Mouse (Mus musculus): ENCODE results near the gene Rcc2. TPM values are rescaled to one million over a fixed set of nuclear protein-coding genes. Genes with fewer than 3 reads are reported as not detected.

Rcc2 gene
- polyA plus RNA-seq, 1 experiment from 2014 or later = 77.4 TPM

GRCm38 (mm10) chr4:140709617-140710016 is 9.3 kb downstream of the Rcc2 start:
- DNase-seq (ENCODE audit: low spot score) = no peak

GRCm38 (mm10) chr4:140710781-140711180 is 10.4 kb downstream of the Rcc2 start:
- DNase-seq (ENCODE audit: low spot score) = no peak

GRCm38 (mm10) chr4:140711360-140711759 is 11.0 kb downstream of the Rcc2 start:
- DNase-seq (ENCODE audit: low spot score) = no peak

GRCm38 (mm10) chr4:140713480-140714365 is 13.4 kb downstream of the Rcc2 start:
- peak; percentile 83 for DNase-seq (ENCODE audit: low spot score)

- no peak for DNase-seq (ENCODE audit: low spot score)
Measured at GRCm38 (mm10) chr4:140714586-140714985, 14.2 kb downstream of the Rcc2 start.

GRCm38 (mm10) chr4:140716994-140717393 is 16.7 kb downstream of the Rcc2 start:
- DNase-seq (ENCODE audit: low spot score) = peak; percentile 47

GRCm38 (mm10) chr4:140718436-140718835 is 18.1 kb downstream of the Rcc2 start:
- DNase-seq (ENCODE audit: low spot score) = no peak

- no peak for DNase-seq (ENCODE audit: low spot score)
Measured at GRCm38 (mm10) chr4:140720091-140720490, 19.8 kb downstream of the Rcc2 start.

GRCm38 (mm10) chr4:140721968-140722490 is 21.7 kb downstream of the Rcc2 start:
- DNase-seq (ENCODE audit: low spot score) = no peak

- DNase-seq (ENCODE audit: low spot score) = no peak
Measured at GRCm38 (mm10) chr4:140722710-140723109, 22.4 kb downstream of the Rcc2 start.

GRCm38 (mm10) chr4:140723192-140723591 is 22.9 kb downstream of the Rcc2 start:
- DNase-seq (ENCODE audit: low spot score) = no peak

- DNase-seq (ENCODE audit: low spot score) = peak; percentile 67
Measured at GRCm38 (mm10) chr4:140723801-140724200, 23.5 kb downstream of the Rcc2 start.

GRCm38 (mm10) chr4:140724739-140725138 is 24.4 kb downstream of the Rcc2 start:
- no peak for DNase-seq (ENCODE audit: low spot score)

- no peak for DNase-seq (ENCODE audit: low spot score)
Measured at GRCm38 (mm10) chr4:140726907-140727306, 26.6 kb downstream of the Rcc2 start.

- no peak for DNase-seq (ENCODE audit: low spot score)
Measured at GRCm38 (mm10) chr4:140731654-140732053, 31.3 kb downstream of the Rcc2 start.

- DNase-seq (ENCODE audit: low spot score) = no peak
Measured at GRCm38 (mm10) chr4:140732871-140733270, 32.5 kb downstream of the Rcc2 start.

- DNase-seq (ENCODE audit: low spot score) = no peak
Measured at GRCm38 (mm10) chr4:140740655-140741054, 40.3 kb downstream of the Rcc2 start.

GRCm38 (mm10) chr4:140741401-140741800 is 41.1 kb downstream of the Rcc2 start:
- DNase-seq (ENCODE audit: low spot score) = peak; percentile 23

- DNase-seq (ENCODE audit: low spot score) = no peak
Measured at GRCm38 (mm10) chr4:140742543-140742942, 42.2 kb downstream of the Rcc2 start, which contains the start of gene Padi6. TSS of gene Padi6 (minus strand) at chr4:140742643.

GRCm38 (mm10) chr4:140743086-140743485 is 42.7 kb downstream of the Rcc2 start:
- DNase-seq (ENCODE audit: low spot score) = no peak

- peak; percentile 82 for DNase-seq (ENCODE audit: low spot score)
Measured at GRCm38 (mm10) chr4:140744654-140745053, 44.3 kb downstream of the Rcc2 start.

- no peak for DNase-seq (ENCODE audit: low spot score)
Measured at GRCm38 (mm10) chr4:140747978-140748377, 47.6 kb downstream of the Rcc2 start.

- DNase-seq (ENCODE audit: low spot score) = peak; percentile 91
Measured at GRCm38 (mm10) chr4:140750328-140750727, 50.0 kb downstream of the Rcc2 start.
